Mouse (Mus musculus): ENCODE data around the gene Pip4k2a. TPM values are rescaled to one million over a fixed set of nuclear protein-coding genes. Genes with fewer than 3 reads are reported as not detected.

The Pip4k2a gene
- total and polyA plus RNA-seq, 3 experiments: 4.3 to 7.6 (median 6.5) TPM

- H3K36me3 ChIP-seq (ENCODE audit: control insufficient read depth, insufficient read depth, low read length): no peaks in the 10 kb centered on the region
- no peak overlapping the region for H3K9ac ChIP-seq (ENCODE audit: low read depth, low read length)
- H3K4me1 ChIP-seq (ENCODE audit: control insufficient read depth, insufficient read depth, low read length): no peaks in the 10 kb centered on the region
- no peak overlapping the region for H3K4me3 ChIP-seq
- DNase-seq: no peak
- H3K27ac ChIP-seq: no peak overlapping the region
- 95% methylated on average over 6 of the region's 6 CpGs for WGBS
- no peaks in the 10 kb centered on the region for H3K27me3 ChIP-seq (ENCODE audit: control insufficient read depth, insufficient read depth, low read length)
- H3K79me2 ChIP-seq (replicated peaks; ENCODE audit: control insufficient read depth, insufficient read depth, low read length): no peaks in the 10 kb centered on the region
- TF ChIP-seq POLR2A (IDR thresholded peaks at IDR 0.05; ENCODE audit: insufficient read depth, low read depth, low read length): no peak
- no peak for TF ChIP-seq CTCF (IDR thresholded peaks at IDR 0.05)
- no peak for TF ChIP-seq EP300 (IDR thresholded peaks at IDR 0.05; ENCODE audit: insufficient read depth, low read depth, low read length)
- intact Hi-C loops (cut with DNase I): no loop called here
These were observed 155.4 kb downstream of the Pip4k2a start for GRCm38 (mm10) chr2:18842527-18842926.

GRCm38 (mm10) chr2:18841051-18841450, 156.9 kb downstream of the Pip4k2a start:
- intact Hi-C loops (cut with DNase I): no loop called here
- Histone ChIP-seq H3K27me3 (ENCODE audit: control insufficient read depth, insufficient read depth, low read length) (no peaks in the 10 kb centered on the region), H3K27ac (no peak overlapping the region), H3K4me1 (ENCODE audit: control insufficient read depth, insufficient read depth, low read length) (peaks cover 3% of the 10 kb centered on the region), H3K9ac (ENCODE audit: low read depth, low read length) (no peak overlapping the region), H3K4me3 (no peak overlapping the region), H3K79me2 (replicated peaks; ENCODE audit: control insufficient read depth, insufficient read depth, low read length) (no peaks in the 10 kb centered on the region), H3K36me3 (ENCODE audit: control insufficient read depth, insufficient read depth, low read length) (no peaks in the 10 kb centered on the region)
- no peak for DNase-seq
- 90% methylated on average over 8 of the region's 8 CpGs for WGBS
- TF ChIP-seq POLR2A (IDR thresholded peaks at IDR 0.05; ENCODE audit: insufficient read depth, low read depth, low read length) (no peak), CTCF (IDR thresholded peaks at IDR 0.05) (no peak), EP300 (IDR thresholded peaks at IDR 0.05; ENCODE audit: insufficient read depth, low read depth, low read length) (no peak)

GRCm38 (mm10) chr2:18839532-18839931, 158.4 kb downstream of the Pip4k2a start:
- H3K27me3 ChIP-seq (ENCODE audit: control insufficient read depth, insufficient read depth, low read length): no peaks in the 10 kb centered on the region
- H3K4me1 ChIP-seq (ENCODE audit: control insufficient read depth, insufficient read depth, low read length): peaks cover 3% of the 10 kb centered on the region
- H3K4me3 ChIP-seq: no peak overlapping the region
- no peaks in the 10 kb centered on the region for H3K79me2 ChIP-seq (replicated peaks; ENCODE audit: control insufficient read depth, insufficient read depth, low read length)
- intact Hi-C loops (cut with DNase I): no loop called here
- no peaks in the 10 kb centered on the region for H3K36me3 ChIP-seq (ENCODE audit: control insufficient read depth, insufficient read depth, low read length)
- peak; percentile 39 to 42 for DNase-seq
- H3K27ac ChIP-seq: no peak overlapping the region
- TF ChIP-seq POLR2A (IDR thresholded peaks at IDR 0.05; ENCODE audit: insufficient read depth, low read depth, low read length) (no peak), CTCF (IDR thresholded peaks at IDR 0.05) (no peak), EP300 (IDR thresholded peaks at IDR 0.05; ENCODE audit: insufficient read depth, low read depth, low read length) (no peak)
- WGBS: 83% methylated on average over 4 of the region's 4 CpGs
- no peak overlapping the region for H3K9ac ChIP-seq (ENCODE audit: low read depth, low read length)

DNA sequence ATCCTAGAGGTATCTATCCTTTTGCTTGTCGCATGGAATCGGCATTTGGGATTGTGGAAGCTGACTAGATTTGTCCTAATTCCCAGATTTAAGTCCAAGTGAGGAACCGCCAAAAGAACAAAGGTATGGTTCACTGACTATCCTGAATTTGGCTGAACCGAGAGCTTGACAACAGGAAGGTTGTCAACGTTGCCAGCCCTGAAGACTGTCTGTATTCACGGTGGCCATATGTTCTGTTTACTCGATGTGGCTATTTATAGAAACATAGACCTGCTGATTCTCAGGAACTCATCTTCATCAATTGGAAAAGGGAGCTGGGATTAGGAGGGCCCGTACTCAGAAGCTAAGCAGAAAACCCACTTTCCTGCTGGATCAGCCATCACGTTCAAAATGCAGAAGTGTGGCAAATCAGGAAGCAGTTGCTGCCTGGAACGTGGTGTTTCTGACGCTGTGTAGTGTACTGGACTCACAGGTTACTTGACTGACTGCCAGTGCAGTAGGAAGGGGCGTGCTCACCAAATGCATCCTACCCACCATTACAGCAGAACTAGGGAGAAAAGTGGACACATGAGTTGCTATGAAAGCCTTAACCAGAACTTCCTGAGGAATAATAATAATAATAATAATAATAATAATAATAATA, 162.5 kb downstream of the Pip4k2a start:
- peaks cover 4% of the 10 kb centered on the region for H3K4me1 ChIP-seq (ENCODE audit: control insufficient read depth, insufficient read depth, low read length)
- intact Hi-C loops (cut with DNase I): no loop called here
- no peaks in the 10 kb centered on the region for H3K79me2 ChIP-seq (replicated peaks; ENCODE audit: control insufficient read depth, insufficient read depth, low read length)
- 72% methylated on average over 12 of the region's 12 CpGs for WGBS
- no peak overlapping the region for H3K4me3 ChIP-seq
- no peaks in the 10 kb centered on the region for H3K36me3 ChIP-seq (ENCODE audit: control insufficient read depth, insufficient read depth, low read length)
- H3K9ac ChIP-seq (ENCODE audit: low read depth, low read length): no peak overlapping the region
- H3K27ac ChIP-seq: no peak overlapping the region
- no peaks in the 10 kb centered on the region for H3K27me3 ChIP-seq (ENCODE audit: control insufficient read depth, insufficient read depth, low read length)
- TF ChIP-seq CTCF (IDR thresholded peaks at IDR 0.05) (no peak), POLR2A (IDR thresholded peaks at IDR 0.05; ENCODE audit: insufficient read depth, low read depth, low read length) (no peak), EP300 (IDR thresholded peaks at IDR 0.05; ENCODE audit: insufficient read depth, low read depth, low read length) (no peak)
- no peak for DNase-seq

- peak in 1 of 2 experiments; percentile 22 for DNase-seq
- H3K27ac ChIP-seq: no peak overlapping the region
- intact Hi-C loops (cut with DNase I): no loop called here
- H3K9ac ChIP-seq (ENCODE audit: low read depth, low read length): no peak overlapping the region
- H3K4me3 ChIP-seq: no peak overlapping the region
- H3K79me2 ChIP-seq (replicated peaks; ENCODE audit: control insufficient read depth, insufficient read depth, low read length): no peaks in the 10 kb centered on the region
- no peaks in the 10 kb centered on the region for H3K27me3 ChIP-seq (ENCODE audit: control insufficient read depth, insufficient read depth, low read length)
- H3K4me1 ChIP-seq (ENCODE audit: control insufficient read depth, insufficient read depth, low read length): peaks cover 4% of the 10 kb centered on the region
- WGBS: 44% methylated on average over 9 of the region's 9 CpGs
- H3K36me3 ChIP-seq (ENCODE audit: control insufficient read depth, insufficient read depth, low read length): no peaks in the 10 kb centered on the region
- TF ChIP-seq EP300 (IDR thresholded peaks at IDR 0.05; ENCODE audit: insufficient read depth, low read depth, low read length) (no peak), POLR2A (IDR thresholded peaks at IDR 0.05; ENCODE audit: insufficient read depth, low read depth, low read length) (no peak), CTCF (IDR thresholded peaks at IDR 0.05) (no peak)
These were observed 164.8 kb downstream of the Pip4k2a start for GRCm38 (mm10) chr2:18833024-18833590.

DNA sequence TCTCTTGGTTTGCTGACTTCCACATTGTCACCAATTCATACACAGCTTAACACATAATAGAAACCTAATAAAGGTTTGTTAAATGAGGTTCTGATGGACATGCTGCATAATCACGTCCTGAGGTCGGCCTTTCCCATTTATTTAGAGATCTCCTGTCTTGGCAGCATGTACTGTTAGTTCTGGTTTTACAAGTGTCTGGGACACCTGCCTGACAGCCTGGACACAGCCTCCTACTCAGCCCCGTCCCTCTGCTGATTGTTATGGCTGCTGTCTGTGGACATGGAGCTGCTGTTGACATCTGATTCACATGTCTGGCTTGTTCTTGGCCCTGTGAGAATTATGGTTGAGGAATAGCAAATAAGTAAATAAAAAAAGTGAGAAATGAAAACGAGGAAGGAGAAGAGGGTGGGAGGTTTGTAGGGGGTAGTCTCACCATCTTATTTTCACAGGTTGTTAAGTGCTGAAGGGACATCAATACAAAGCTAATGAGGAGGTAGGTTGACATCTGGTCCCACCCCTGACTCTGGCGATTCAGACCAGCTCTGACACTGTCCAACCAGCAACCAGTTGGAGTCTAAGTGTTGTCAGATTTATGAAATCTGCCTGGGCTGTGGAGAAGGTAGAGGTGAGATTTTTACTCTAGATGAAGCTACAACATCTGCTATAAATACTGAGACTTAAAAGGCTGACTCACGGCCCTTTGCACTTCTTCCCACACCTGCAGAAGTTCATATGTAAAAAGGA, 166.7 kb downstream of the Pip4k2a start:
- Histone ChIP-seq H3K36me3 (ENCODE audit: control insufficient read depth, insufficient read depth, low read length) (no peaks in the 10 kb centered on the region), H3K27ac (no peak overlapping the region), H3K4me3 (no peak overlapping the region), H3K79me2 (replicated peaks; ENCODE audit: control insufficient read depth, insufficient read depth, low read length) (no peaks in the 10 kb centered on the region), H3K27me3 (ENCODE audit: control insufficient read depth, insufficient read depth, low read length) (no peaks in the 10 kb centered on the region), H3K4me1 (ENCODE audit: control insufficient read depth, insufficient read depth, low read length) (peaks cover 2% of the 10 kb centered on the region; the same call in 1 of the 2 replicates), H3K9ac (ENCODE audit: low read depth, low read length) (no peak overlapping the region)
- no peak for TF ChIP-seq POLR2A (IDR thresholded peaks at IDR 0.05; ENCODE audit: insufficient read depth, low read depth, low read length)
- TF ChIP-seq CTCF (IDR thresholded peaks at IDR 0.05): no peak
- no peak for TF ChIP-seq EP300 (IDR thresholded peaks at IDR 0.05; ENCODE audit: insufficient read depth, low read depth, low read length)
- intact Hi-C loops (cut with DNase I): no loop called here
- DNase-seq: no peak
- 54% methylated on average over 6 of the region's 6 CpGs for WGBS

Data from heart, adult 2 months (tissue).